Mouse (Mus musculus) neural tube, embryonic 11.5 days (tissue): ENCODE data around the gene Cgrrf1. TPM values are rescaled to one million over a fixed set of nuclear protein-coding genes. Genes with fewer than 3 reads are reported as not detected.

Experiments
- ATAC-seq: fragments of 200-750 bp; cut with Nextera tagmentation; 2 replicates; pipeline ENCODE4 v1.8.0; 2017; ENCODE audit warnings: moderate number of reproducible peaks, mild to moderate bottlenecking, moderate TSS enrichment, moderate library complexity; ENCODE audit not compliant: insufficient read depth, low FRiP score, low TSS enrichment
- DNase-seq: peaks from one replicate; pipeline ENCODE4 v3.0.0-alpha.2; 2015; ENCODE audit warnings: low spot score
- H3K27ac ChIP-seq: fragments of 300-500 bp; sonication (generic); 2 replicates; pipeline ENCODE4 v1.5.1; 2014; ENCODE audit warnings: low read depth, mild to moderate bottlenecking, low read length
- H3K27me3 ChIP-seq: fragments of 300-500 bp; sonication (generic); 2 replicates; pipeline ENCODE4 v1.6.1; 2014; ENCODE audit warnings: mild to moderate bottlenecking, low read length, mixed read lengths; ENCODE audit not compliant: control insufficient read depth, insufficient read depth
- H3K36me3 ChIP-seq: fragments of 300-500 bp; sonication (generic); 2 replicates; pipeline ENCODE4 v1.6.1; 2014; ENCODE audit warnings: mild to moderate bottlenecking, low read length, moderate library complexity, mixed read lengths; ENCODE audit not compliant: control insufficient read depth, insufficient read depth
- H3K4me1 ChIP-seq: fragments of 300-500 bp; sonication (generic); 2 replicates; pipeline ENCODE4 v1.6.1; 2014; ENCODE audit warnings: low read length, mixed read lengths; ENCODE audit not compliant: control insufficient read depth, insufficient read depth
- H3K4me2 ChIP-seq: fragments of 300-500 bp; sonication (generic); 2 replicates; pipeline ENCODE4 v1.6.1; 2014; ENCODE audit warnings: low read depth, mild to moderate bottlenecking, moderate library complexity
- H3K4me3 ChIP-seq: fragments of 300-500 bp; sonication (generic); 2 replicates; pipeline ENCODE4 v1.5.1; 2014; ENCODE audit warnings: low read depth, low read length
- H3K9ac ChIP-seq: fragments of 300-500 bp; sonication (generic); 2 replicates; pipeline ENCODE4 v1.6.1; 2014; ENCODE audit warnings: mild to moderate bottlenecking, low read length
- H3K9me3 ChIP-seq: fragments of 300-500 bp; sonication (generic); 2 replicates; pipeline ENCODE4 v1.6.1; 2016; ENCODE audit warnings: low read length; ENCODE audit not compliant: control insufficient read depth
- WGBS: fragments of 180-500 bp; shearing (Covaris S2); extraction: QIAGEN DNeasy Blood & Tissue Kit; methylation state at CpG from one replicate; pipeline ENCODE4 v1.1.7; 2014; 5-methylcytosine and 5-hydroxymethylcytosine counted together
- polyA plus RNA-seq: library from polyadenylated mRNA; unstranded; fragments of >200 nt; fragmentation: Nextera tagmentation; extraction: Ambion mirVana; gene quantifications from 2 replicates; pipeline ENCODE4 v1.2.1, GENCODE M21; 2014

Cgrrf1 gene
- polyA plus RNA-seq, 1 experiment from 2014 or later, result 33.0 TPM

- H3K27ac ChIP-seq, result no peak overlapping the region
- H3K4me3 ChIP-seq, result no peak overlapping the region
- no peaks in the 10 kb centered on the region for H3K27me3 ChIP-seq
- no peak overlapping the region for H3K9ac ChIP-seq
- H3K4me2 ChIP-seq, result no peak overlapping the region
- H3K9me3 ChIP-seq, result no peaks in the 10 kb centered on the region
- H3K4me1 ChIP-seq, result no peaks in the 10 kb centered on the region
- no peak for DNase-seq
- 86% methylated on average over 5 of the region's 5 CpGs for WGBS
- no peaks in the 10 kb centered on the region for H3K36me3 ChIP-seq
- ATAC-seq, result no peak
Observed at GRCm38 (mm10) chr14:46897953-46898352, 66.0 kb downstream of the Cgrrf1 start.

- no peak overlapping the region for H3K9ac ChIP-seq
- no peak overlapping the region for H3K4me3 ChIP-seq
- no peak for ATAC-seq
- 63% methylated on average over 3 of the region's 3 CpGs for WGBS
- no peak overlapping the region for H3K27ac ChIP-seq
- H3K4me1 ChIP-seq, result no peaks in the 10 kb centered on the region
- no peaks in the 10 kb centered on the region for H3K36me3 ChIP-seq
- DNase-seq, result no peak
- H3K9me3 ChIP-seq, result no peaks in the 10 kb centered on the region
- no peaks in the 10 kb centered on the region for H3K27me3 ChIP-seq
- no peak overlapping the region for H3K4me2 ChIP-seq
Observed at GRCm38 (mm10) chr14:46898626-46899025, 66.7 kb downstream of the Cgrrf1 start.

- DNase-seq (no peak), ATAC-seq (no peak)
- Histone ChIP-seq H3K4me3 (no peak overlapping the region), H3K4me2 (no peak overlapping the region), H3K9ac (no peak overlapping the region), H3K27ac (no peak overlapping the region), H3K9me3 (no peaks in the 10 kb centered on the region), H3K27me3 (no peaks in the 10 kb centered on the region), H3K4me1 (no peaks in the 10 kb centered on the region), H3K36me3 (no peaks in the 10 kb centered on the region)
- 92% methylated on average over 9 of the region's 9 CpGs for WGBS
Observed at GRCm38 (mm10) chr14:46902498-46903087, 70.7 kb downstream of the Cgrrf1 start.

Other genes with a start within 250 kb of the Cgrrf1 start
- 38.2 and 41.7 TPM in 2 replicates for gene Cdkn3, start 71.6 kb upstream of the Cgrrf1 start, polyA plus RNA-seq
- 218 and 224 TPM in 2 replicates for gene Cnih1, start 43.7 kb upstream of the Cgrrf1 start, polyA plus RNA-seq
- 113 and 121 TPM in 2 replicates for gene Gmfb, start 9.9 kb upstream of the Cgrrf1 start, polyA plus RNA-seq
- gene Samd4, start 50.7 kb downstream of the Cgrrf1 start, polyA plus RNA-seq, result 2.5 and 2.9 TPM in 2 replicates